Mouse (Mus musculus) intestine, embryonic 14.5 days (tissue): ENCODE measurements around the gene Pla2g2d. TPM values are rescaled to one million over a fixed set of nuclear protein-coding genes. Genes with fewer than 3 reads are reported as not detected.

Experiments
- ATAC-seq: fragments of 200-750 bp; cut with Nextera tagmentation; replicated peaks from 2 replicates; pipeline ENCODE4 v1.8.0; 2017; ENCODE audit warnings: low read depth, moderate number of reproducible peaks, moderate TSS enrichment, moderate library complexity; ENCODE audit not compliant: low FRiP score, low TSS enrichment
- DNase-seq: peaks from one replicate; pipeline ENCODE4 v3.0.0-alpha.2; 2018; ENCODE audit warnings: low spot score
- H3K27ac ChIP-seq: fragments of 300-500 bp; sonication (generic); 2 replicates; pipeline ENCODE4 v1.5.1; 2014; ENCODE audit warnings: low read depth, mild to moderate bottlenecking, control low read depth
- H3K27me3 ChIP-seq: fragments of 300-500 bp; sonication (generic); replicated peaks from 2 replicates; pipeline ENCODE4 v1.6.1; 2014; ENCODE audit warnings: low read length, control low read depth; ENCODE audit not compliant: control insufficient read depth, insufficient read depth
- H3K36me3 ChIP-seq: fragments of 300-500 bp; sonication (generic); 2 replicates; pipeline ENCODE4 v1.6.1; 2014; ENCODE audit warnings: low read length, control low read depth; ENCODE audit not compliant: control insufficient read depth, insufficient read depth
- H3K4me1 ChIP-seq: fragments of 300-500 bp; sonication (generic); replicated peaks from 2 replicates; pipeline ENCODE4 v1.6.1; 2014; ENCODE audit warnings: low read length, control low read depth, mixed read lengths; ENCODE audit not compliant: control insufficient read depth, insufficient read depth
- H3K4me2 ChIP-seq: fragments of 300-500 bp; sonication (generic); 2 replicates; pipeline ENCODE4 v1.6.1; 2014; ENCODE audit warnings: low read length
- H3K4me3 ChIP-seq: fragments of 300-500 bp; sonication (generic); 2 replicates; pipeline ENCODE4 v1.5.1; 2014; ENCODE audit warnings: low read depth, low read length, control low read depth, mixed read lengths
- H3K9ac ChIP-seq: fragments of 300-500 bp; sonication (generic); 2 replicates; pipeline ENCODE4 v1.6.1; 2014; ENCODE audit warnings: mild to moderate bottlenecking, low read length
- H3K9me3 ChIP-seq: fragments of 300-500 bp; sonication (generic); 2 replicates; pipeline ENCODE4 v1.6.1; 2016; ENCODE audit warnings: low read length, control low read depth; ENCODE audit not compliant: control insufficient read depth
- WGBS: fragments of 180-500 bp; shearing (Covaris S2); extraction: QIAGEN DNeasy Blood & Tissue Kit; methylation state at CpG from one replicate; pipeline ENCODE4 v1.1.7; 2014; 5-methylcytosine and 5-hydroxymethylcytosine counted together
- polyA plus RNA-seq: library from polyadenylated mRNA; unstranded; fragments of >200 nt; fragmentation: Nextera tagmentation; extraction: Ambion mirVana; gene quantifications from 2 replicates; pipeline ENCODE4 v1.2.1, GENCODE M21; 2014

Pla2g2d gene
- polyA plus RNA-seq, 1 experiment from 2014 or later, result 1.1 TPM

DNA sequence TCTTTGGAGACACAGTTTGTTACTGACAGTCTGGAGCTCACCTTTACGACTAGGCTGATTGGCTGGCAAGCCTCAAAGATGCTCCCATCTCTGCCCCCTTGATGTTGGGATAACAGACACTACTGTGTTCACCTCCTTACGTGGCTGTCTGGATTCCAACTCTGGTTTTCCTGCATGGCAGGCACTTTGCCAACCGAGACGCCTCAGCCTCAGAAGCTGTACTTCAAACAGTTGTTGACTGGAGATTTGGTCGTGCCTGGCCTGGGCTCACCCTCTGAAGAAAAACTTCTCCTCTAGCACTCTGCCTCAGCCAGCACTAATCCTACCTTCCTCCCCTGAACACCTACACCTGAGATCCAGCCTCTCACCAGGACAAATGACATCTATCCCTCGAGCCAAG lies 15.9 kb downstream of the Pla2g2d start:
- ATAC-seq, result no peak
- 55% methylated on average over 6 of the region's 6 CpGs for WGBS

DNA sequence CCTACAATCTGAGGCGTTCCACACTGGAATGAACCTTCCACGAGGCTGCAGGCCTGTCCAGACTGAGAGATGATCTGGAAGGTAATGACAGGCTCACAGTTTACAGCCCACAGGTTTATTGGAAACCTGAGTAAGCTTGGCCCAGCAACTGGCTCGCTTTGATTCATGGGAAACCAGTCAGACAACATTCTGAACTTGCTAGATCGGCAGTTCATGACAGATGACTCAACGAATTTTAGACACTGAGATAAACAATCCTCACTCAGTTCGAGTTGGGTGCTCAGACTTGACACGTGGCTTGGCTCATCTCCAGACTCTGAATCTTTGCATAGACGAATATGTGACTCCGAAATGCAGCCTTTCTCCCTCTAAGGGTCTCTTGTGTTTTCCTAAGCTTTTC lies 17.1 kb downstream of the Pla2g2d start:
- DNase-seq (no peak), ATAC-seq (no peak)
- H3K4me1 ChIP-seq, result peaks cover 4% of the 10 kb centered on the region; the same call in 1 of the 2 replicates
- H3K4me3 ChIP-seq, result no peak overlapping the region
- H3K36me3 ChIP-seq, result no peaks in the 10 kb centered on the region
- H3K27ac ChIP-seq, result no peak overlapping the region
- 24% methylated on average over 9 of the region's 9 CpGs for WGBS
- H3K9ac ChIP-seq, result no peak overlapping the region
- peaks cover 4% of the 10 kb centered on the region; the same call in 1 of the 2 replicates for H3K9me3 ChIP-seq
- H3K4me2 ChIP-seq, result no peak overlapping the region
- no peaks in the 10 kb centered on the region for H3K27me3 ChIP-seq

More for the DNA sequence above, 15.9 kb downstream of the Pla2g2d start:
- peaks cover 4% of the 10 kb centered on the region; the same call in 1 of the 2 replicates for H3K9me3 ChIP-seq
- H3K9ac ChIP-seq, result no peak overlapping the region
- no peaks in the 10 kb centered on the region for H3K36me3 ChIP-seq
- H3K4me2 ChIP-seq, result no peak overlapping the region
- DNase-seq, result no peak
- no peak overlapping the region for H3K4me3 ChIP-seq
- H3K27ac ChIP-seq, result no peak overlapping the region
- no peaks in the 10 kb centered on the region for H3K4me1 ChIP-seq
- H3K27me3 ChIP-seq, result no peaks in the 10 kb centered on the region

GRCm38 (mm10) chr4:138793276-138793675 lies 17.7 kb downstream of the Pla2g2d start:
- peak; percentile 67 for DNase-seq

DNA sequence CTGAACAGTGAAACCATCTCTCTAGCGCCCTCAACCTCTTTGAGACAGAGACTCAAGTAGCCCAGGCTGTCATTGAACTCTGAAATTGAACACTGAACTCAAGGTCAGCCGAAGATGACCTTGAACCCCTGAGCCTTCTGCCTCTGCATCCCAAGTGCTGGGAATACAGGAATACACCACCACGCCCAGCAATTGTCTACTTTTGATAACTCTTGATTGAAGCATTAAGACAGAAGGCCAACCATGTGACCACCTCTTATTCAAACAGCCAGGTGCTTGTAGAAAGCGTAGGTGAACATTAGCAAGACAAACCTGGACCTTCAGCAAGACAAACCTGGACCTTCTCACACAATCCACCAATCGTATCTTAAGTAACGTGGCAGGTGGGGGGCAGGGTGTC lies 18.8 kb downstream of the Pla2g2d start:
- Histone ChIP-seq H3K27ac (no peak overlapping the region), H3K4me3 (no peak overlapping the region), H3K4me1 (peaks cover 4% of the 10 kb centered on the region; the same call in 1 of the 2 replicates), H3K36me3 (no peaks in the 10 kb centered on the region), H3K4me2 (no peak overlapping the region), H3K27me3 (no peaks in the 10 kb centered on the region), H3K9me3 (peaks cover 4% of the 10 kb centered on the region; the same call in 1 of the 2 replicates), H3K9ac (no peak overlapping the region)
- WGBS, result 86% methylated on average over 6 of the region's 6 CpGs
- ATAC-seq, result no peak
- no peak for DNase-seq

More at GRCm38 (mm10) chr4:138793276-138793675, 17.7 kb downstream of the Pla2g2d start:
- Histone ChIP-seq H3K4me3 (no peak overlapping the region), H3K9me3 (peaks cover 4% of the 10 kb centered on the region; the same call in 1 of the 2 replicates), H3K27me3 (no peaks in the 10 kb centered on the region), H3K4me2 (no peak overlapping the region), H3K4me1 (peaks cover 4% of the 10 kb centered on the region; the same call in 1 of the 2 replicates), H3K27ac (no peak overlapping the region), H3K9ac (no peak overlapping the region), H3K36me3 (no peaks in the 10 kb centered on the region)
- ATAC-seq, result no peak
- 54% methylated on average over 2 of the region's 2 CpGs for WGBS

DNA sequence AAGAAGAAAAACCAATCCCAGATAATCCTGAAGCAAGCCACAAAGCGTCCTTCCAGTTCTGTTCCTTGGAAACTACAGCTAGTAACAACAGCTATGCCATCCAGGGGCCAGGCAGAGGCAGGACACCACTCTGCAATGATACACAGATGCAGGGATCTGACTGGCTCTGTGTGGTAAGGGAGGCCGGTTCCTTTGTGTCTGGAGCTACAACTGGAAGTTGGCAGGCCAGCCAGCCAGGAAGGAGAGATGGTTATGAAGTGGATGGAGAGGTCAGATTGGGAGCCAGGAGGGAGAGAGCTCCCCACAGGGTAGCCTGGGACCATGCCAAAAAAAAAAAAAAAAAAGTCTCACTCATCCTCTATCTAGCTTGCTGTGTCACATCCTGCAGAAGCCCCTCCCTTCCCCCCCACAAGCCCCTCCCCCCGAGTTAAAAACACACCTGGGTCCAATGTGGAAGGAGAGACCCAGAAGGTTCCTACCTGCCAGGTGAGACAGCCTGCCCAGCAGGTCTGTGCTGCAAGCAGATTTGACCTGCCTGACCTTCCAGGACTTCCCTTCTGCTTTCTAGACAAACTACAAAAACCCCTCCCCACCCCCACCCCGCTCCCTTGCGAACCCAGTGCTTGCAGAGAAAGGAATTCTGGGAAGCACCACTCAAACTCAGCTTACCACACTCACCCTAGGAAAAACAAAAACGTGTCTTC lies 21.1 kb downstream of the Pla2g2d start:
- H3K9ac ChIP-seq, result no peak overlapping the region
- no peaks in the 10 kb centered on the region for H3K36me3 ChIP-seq
- ATAC-seq, result no peak
- H3K4me1 ChIP-seq, result peaks cover 4% of the 10 kb centered on the region; the same call in 1 of the 2 replicates
- no peak overlapping the region for H3K27ac ChIP-seq
- H3K27me3 ChIP-seq, result no peaks in the 10 kb centered on the region
- DNase-seq, result no peak
- WGBS, result 31% methylated on average over 6 of the region's 6 CpGs
- no peak overlapping the region for H3K4me3 ChIP-seq
- H3K4me2 ChIP-seq, result no peak overlapping the region
- H3K9me3 ChIP-seq, result peaks cover 4% of the 10 kb centered on the region; the same call in 1 of the 2 replicates

DNA sequence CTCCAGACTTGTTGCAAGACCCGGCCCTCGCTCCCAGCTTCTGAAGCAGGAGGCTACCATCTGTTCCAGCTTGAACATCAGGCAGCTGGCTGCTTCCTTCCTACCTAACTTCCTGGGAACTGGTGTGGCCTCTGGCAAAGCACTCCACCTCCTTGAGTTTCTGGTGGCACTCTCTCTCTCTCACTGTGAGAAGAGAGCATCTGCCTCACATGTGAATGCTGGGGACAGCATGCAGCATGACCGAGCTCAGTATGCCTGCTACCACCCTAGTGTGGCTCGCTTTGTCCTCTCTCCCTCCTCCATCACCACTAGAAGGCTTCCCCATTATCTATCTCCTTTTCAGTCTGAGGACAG lies 21.7 kb downstream of the Pla2g2d start:
- ATAC-seq (no peak), DNase-seq (no peak)
- Histone ChIP-seq H3K36me3 (no peaks in the 10 kb centered on the region), H3K9me3 (peaks cover 4% of the 10 kb centered on the region; the same call in 1 of the 2 replicates), H3K4me1 (peaks cover 4% of the 10 kb centered on the region; the same call in 1 of the 2 replicates), H3K27ac (no peak overlapping the region), H3K4me3 (no peak overlapping the region), H3K4me2 (no peak overlapping the region), H3K27me3 (no peaks in the 10 kb centered on the region), H3K9ac (no peak overlapping the region)
- WGBS, result 57% methylated on average over 4 of the region's 4 CpGs

DNA sequence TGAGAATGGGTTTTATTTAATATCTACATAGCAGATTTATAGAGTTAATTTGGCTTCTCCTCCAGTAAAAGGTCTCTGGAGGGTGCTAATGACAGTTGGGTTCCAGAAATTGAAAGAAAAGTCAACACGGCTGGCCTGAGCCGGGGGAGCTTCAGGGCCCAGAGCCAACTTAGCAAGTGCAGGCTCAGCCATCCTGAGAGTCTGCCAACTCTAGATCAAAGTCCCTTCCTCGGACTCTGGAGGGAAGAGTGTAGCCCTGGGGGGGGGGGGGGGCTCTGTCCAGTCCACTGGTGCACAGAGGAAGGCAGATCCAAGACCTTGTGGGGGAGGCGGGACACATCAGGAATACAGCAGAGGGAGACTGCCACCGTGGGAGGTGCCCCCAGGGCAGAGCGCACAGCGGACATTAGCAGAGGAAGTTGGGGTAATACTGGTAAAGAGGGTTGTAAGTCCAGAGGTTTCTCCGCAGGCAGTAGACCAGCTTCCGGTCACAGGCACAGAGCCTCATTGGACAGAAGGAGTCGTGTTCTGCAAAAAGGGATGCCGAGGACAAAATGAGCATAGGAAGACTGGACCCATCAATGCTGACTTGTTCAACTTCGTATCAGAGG lies 24.7 kb downstream of the Pla2g2d start:
- Histone ChIP-seq H3K4me1 (peaks cover 4% of the 10 kb centered on the region; the same call in 1 of the 2 replicates), H3K27me3 (no peaks in the 10 kb centered on the region), H3K4me3 (no peak overlapping the region), H3K4me2 (no peak overlapping the region), H3K27ac (no peak overlapping the region), H3K9ac (no peak overlapping the region), H3K9me3 (peaks cover 2% of the 10 kb centered on the region; the same call in 1 of the 2 replicates), H3K36me3 (no peaks in the 10 kb centered on the region)
- ATAC-seq (no peak), DNase-seq (no peak)
- 70% methylated on average over 12 of the region's 12 CpGs for WGBS

GRCm38 (mm10) chr4:138801631-138802030 lies 26.1 kb downstream of the Pla2g2d start:
- H3K4me2 ChIP-seq, result no peak overlapping the region
- H3K9me3 ChIP-seq, result no peaks in the 10 kb centered on the region
- ATAC-seq, result no peak
- no peak for DNase-seq
- 56% methylated on average over 4 of the region's 4 CpGs for WGBS
- no peak overlapping the region for H3K9ac ChIP-seq
- H3K27ac ChIP-seq, result no peak overlapping the region
- H3K36me3 ChIP-seq, result no peaks in the 10 kb centered on the region
- H3K4me1 ChIP-seq, result peaks cover 5% of the 10 kb centered on the region; the same call in 1 of the 2 replicates
- H3K27me3 ChIP-seq, result no peaks in the 10 kb centered on the region
- no peak overlapping the region for H3K4me3 ChIP-seq
